Mouse (Mus musculus): ENCODE measurements around the gene Rftn1. TPM values are rescaled to one million over a fixed set of nuclear protein-coding genes. Genes with fewer than 3 reads are reported as not detected.

Rftn1 gene
- polyA plus RNA-seq, 1 experiment: 16.8 TPM

- Histone ChIP-seq H3K27me3 (ENCODE audit: control insufficient read depth, insufficient read depth, low read length) (no peaks in the 10 kb centered on the region), H3K4me1 (ENCODE audit: control insufficient read depth, insufficient read depth, low read length) (peaks cover 7% of the 10 kb centered on the region), H3K4me3 (replicated peaks; ENCODE audit: insufficient read depth, low read depth, low read length) (no peak overlapping the region), H3K27ac (ENCODE audit: insufficient read depth, low read length) (no peak overlapping the region)
- TF ChIP-seq POLR2A (IDR thresholded peaks at IDR 0.05; ENCODE audit: borderline replicate concordance, insufficient read depth, low read length) (no peak), CTCF (IDR thresholded peaks at IDR 0.05; ENCODE audit: borderline replicate concordance, insufficient read depth, low read depth, low read length) (no peak)
- WGBS: 72% methylated on average over 7 of the region's 7 CpGs
- DNase-seq: no peak
Observed at GRCm38 (mm10) chr17:50054586-50054985, 135.9 kb downstream of the Rftn1 start.

GRCm38 (mm10) chr17:50053961-50054360 is 136.5 kb downstream of the Rftn1 start:
- TF ChIP-seq POLR2A (IDR thresholded peaks at IDR 0.05; ENCODE audit: borderline replicate concordance, insufficient read depth, low read length): no peak
- no peak for TF ChIP-seq CTCF (IDR thresholded peaks at IDR 0.05; ENCODE audit: borderline replicate concordance, insufficient read depth, low read depth, low read length)
- DNase-seq: no peak
- Histone ChIP-seq H3K4me1 (ENCODE audit: control insufficient read depth, insufficient read depth, low read length) (peaks cover 7% of the 10 kb centered on the region), H3K4me3 (replicated peaks; ENCODE audit: insufficient read depth, low read depth, low read length) (no peak overlapping the region), H3K27ac (ENCODE audit: insufficient read depth, low read length) (no peak overlapping the region), H3K27me3 (ENCODE audit: control insufficient read depth, insufficient read depth, low read length) (no peaks in the 10 kb centered on the region)
- WGBS: 98% methylated on average over 1 of the region's 1 CpGs

- H3K27ac ChIP-seq (ENCODE audit: insufficient read depth, low read length): no peak overlapping the region
- TF ChIP-seq CTCF (IDR thresholded peaks at IDR 0.05; ENCODE audit: borderline replicate concordance, insufficient read depth, low read depth, low read length) (no peak), POLR2A (IDR thresholded peaks at IDR 0.05; ENCODE audit: borderline replicate concordance, insufficient read depth, low read length) (no peak)
- no peak overlapping the region for H3K4me3 ChIP-seq (replicated peaks; ENCODE audit: insufficient read depth, low read depth, low read length)
- H3K27me3 ChIP-seq (ENCODE audit: control insufficient read depth, insufficient read depth, low read length): no peaks in the 10 kb centered on the region
- 87% methylated on average over 7 of the region's 7 CpGs for WGBS
- DNase-seq: no peak
- peaks cover 7% of the 10 kb centered on the region for H3K4me1 ChIP-seq (ENCODE audit: control insufficient read depth, insufficient read depth, low read length)
Observed at GRCm38 (mm10) chr17:50052741-50053468, 137.6 kb downstream of the Rftn1 start.

GRCm38 (mm10) chr17:50050456-50050855 is 140.0 kb downstream of the Rftn1 start:
- no peak for DNase-seq
- no peak overlapping the region for H3K27ac ChIP-seq (ENCODE audit: insufficient read depth, low read length)

GRCm38 (mm10) chr17:50048209-50048608 is 142.3 kb downstream of the Rftn1 start:
- H3K27ac ChIP-seq (ENCODE audit: insufficient read depth, low read length): no peak overlapping the region
- no peak for DNase-seq
- WGBS: 79% methylated on average over 9 of the region's 9 CpGs

More at GRCm38 (mm10) chr17:50050456-50050855, 140.0 kb downstream of the Rftn1 start:
- Histone ChIP-seq H3K27me3 (ENCODE audit: control insufficient read depth, insufficient read depth, low read length) (no peaks in the 10 kb centered on the region), H3K4me1 (ENCODE audit: control insufficient read depth, insufficient read depth, low read length) (peaks cover 4% of the 10 kb centered on the region), H3K4me3 (replicated peaks; ENCODE audit: insufficient read depth, low read depth, low read length) (no peak overlapping the region)
- no peak for TF ChIP-seq POLR2A (IDR thresholded peaks at IDR 0.05; ENCODE audit: borderline replicate concordance, insufficient read depth, low read length)
- no peak for TF ChIP-seq CTCF (IDR thresholded peaks at IDR 0.05; ENCODE audit: borderline replicate concordance, insufficient read depth, low read depth, low read length)
- 92% methylated on average over 9 of the region's 9 CpGs for WGBS

GRCm38 (mm10) chr17:50047182-50047581 is 143.3 kb downstream of the Rftn1 start:
- no peak overlapping the region for H3K4me3 ChIP-seq (replicated peaks; ENCODE audit: insufficient read depth, low read depth, low read length)
- TF ChIP-seq CTCF (IDR thresholded peaks at IDR 0.05; ENCODE audit: borderline replicate concordance, insufficient read depth, low read depth, low read length) (no peak), POLR2A (IDR thresholded peaks at IDR 0.05; ENCODE audit: borderline replicate concordance, insufficient read depth, low read length) (no peak)
- H3K27me3 ChIP-seq (ENCODE audit: control insufficient read depth, insufficient read depth, low read length): no peaks in the 10 kb centered on the region
- H3K27ac ChIP-seq (ENCODE audit: insufficient read depth, low read length): no peak overlapping the region
- no peaks in the 10 kb centered on the region for H3K4me1 ChIP-seq (ENCODE audit: control insufficient read depth, insufficient read depth, low read length)
- 21% methylated on average over 12 of the region's 12 CpGs for WGBS
- peak; percentile 53 to 69 for DNase-seq

More at GRCm38 (mm10) chr17:50048209-50048608, 142.3 kb downstream of the Rftn1 start:
- Histone ChIP-seq H3K4me1 (ENCODE audit: control insufficient read depth, insufficient read depth, low read length) (no peaks in the 10 kb centered on the region), H3K27me3 (ENCODE audit: control insufficient read depth, insufficient read depth, low read length) (no peaks in the 10 kb centered on the region), H3K4me3 (replicated peaks; ENCODE audit: insufficient read depth, low read depth, low read length) (no peak overlapping the region)
- no peak for TF ChIP-seq CTCF (IDR thresholded peaks at IDR 0.05; ENCODE audit: borderline replicate concordance, insufficient read depth, low read depth, low read length)
- TF ChIP-seq POLR2A (IDR thresholded peaks at IDR 0.05; ENCODE audit: borderline replicate concordance, insufficient read depth, low read length): no peak

DNA sequence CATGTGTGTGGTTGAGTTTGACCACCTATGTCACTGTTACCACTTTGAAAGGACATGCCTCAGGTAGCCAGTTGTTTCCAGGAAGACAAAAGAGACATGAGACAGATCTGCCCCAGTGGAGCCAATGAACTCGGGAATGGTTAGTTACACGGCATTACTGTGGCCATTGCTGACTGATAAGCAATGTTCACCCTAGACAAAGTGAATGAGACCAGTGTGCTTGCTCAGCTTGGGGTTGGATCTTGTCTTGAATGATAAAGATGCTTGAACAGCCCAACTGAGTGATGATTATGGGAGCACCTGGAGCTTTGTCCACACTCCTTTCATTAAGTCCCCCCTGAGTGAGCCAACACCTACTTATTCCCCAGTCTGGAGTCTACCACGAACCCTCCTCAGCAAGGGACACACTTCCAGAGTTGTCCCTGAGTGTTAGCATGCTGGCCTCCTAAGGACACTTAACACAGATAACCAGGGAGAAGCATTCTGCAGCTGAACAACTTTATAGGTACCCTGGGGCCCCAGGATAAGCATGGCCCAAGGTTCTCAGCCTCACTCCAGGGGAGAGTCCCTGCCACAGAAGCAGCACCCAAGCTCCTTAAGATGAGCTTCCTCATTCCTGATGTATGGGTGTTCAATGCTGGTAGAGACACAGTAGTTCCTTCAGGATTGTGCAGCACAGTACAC is 149.6 kb downstream of the Rftn1 start:
- WGBS: 95% methylated on average over 3 of the region's 3 CpGs
- Histone ChIP-seq H3K27ac (ENCODE audit: insufficient read depth, low read length) (no peak overlapping the region), H3K27me3 (ENCODE audit: control insufficient read depth, insufficient read depth, low read length) (no peaks in the 10 kb centered on the region), H3K4me3 (replicated peaks; ENCODE audit: insufficient read depth, low read depth, low read length) (no peak overlapping the region), H3K4me1 (ENCODE audit: control insufficient read depth, insufficient read depth, low read length) (no peaks in the 10 kb centered on the region)
- TF ChIP-seq POLR2A (IDR thresholded peaks at IDR 0.05; ENCODE audit: borderline replicate concordance, insufficient read depth, low read length) (no peak), CTCF (IDR thresholded peaks at IDR 0.05; ENCODE audit: borderline replicate concordance, insufficient read depth, low read depth, low read length) (no peak)
- DNase-seq: no peak
